Mouse (Mus musculus) left cerebral cortex, adult 9 months (tissue): ENCODE results near the gene Tars.
A peak's percentile ranks its signal among the peaks of the same experiment; 100 is the strongest.

Source experiments
- DNase-seq, 2 experiments: peaks; one replicate each; pipeline ENCODE4 v3.0.0; 2022; ENCODE audit warnings: low spot score in 2 of 2

Tars gene

GRCm38 (mm10) chr15:11364112-11364511 is 35.4 kb downstream of the Tars start:
- DNase-seq = no peak

GRCm38 (mm10) chr15:11361824-11362223 is 37.6 kb downstream of the Tars start:
- DNase-seq = no peak

- no peak for DNase-seq
Observed at GRCm38 (mm10) chr15:11360888-11361287, 38.6 kb downstream of the Tars start.

GRCm38 (mm10) chr15:11357501-11357900 is 42.0 kb downstream of the Tars start:
- no peak for DNase-seq

GRCm38 (mm10) chr15:11355865-11356264 is 43.6 kb downstream of the Tars start:
- DNase-seq = no peak

- peak in 1 of 2 experiments; percentile 9 for DNase-seq
Observed at GRCm38 (mm10) chr15:11339467-11340180, 59.8 kb downstream of the Tars start.
